Mouse (Mus musculus) layer of hippocampus, adult 9-11 months (tissue): ENCODE results near the gene Akna.

Experiments
- DNase-seq: peaks from one replicate; pipeline ENCODE4 v3.0.0; 2022

Gene Akna

DNA sequence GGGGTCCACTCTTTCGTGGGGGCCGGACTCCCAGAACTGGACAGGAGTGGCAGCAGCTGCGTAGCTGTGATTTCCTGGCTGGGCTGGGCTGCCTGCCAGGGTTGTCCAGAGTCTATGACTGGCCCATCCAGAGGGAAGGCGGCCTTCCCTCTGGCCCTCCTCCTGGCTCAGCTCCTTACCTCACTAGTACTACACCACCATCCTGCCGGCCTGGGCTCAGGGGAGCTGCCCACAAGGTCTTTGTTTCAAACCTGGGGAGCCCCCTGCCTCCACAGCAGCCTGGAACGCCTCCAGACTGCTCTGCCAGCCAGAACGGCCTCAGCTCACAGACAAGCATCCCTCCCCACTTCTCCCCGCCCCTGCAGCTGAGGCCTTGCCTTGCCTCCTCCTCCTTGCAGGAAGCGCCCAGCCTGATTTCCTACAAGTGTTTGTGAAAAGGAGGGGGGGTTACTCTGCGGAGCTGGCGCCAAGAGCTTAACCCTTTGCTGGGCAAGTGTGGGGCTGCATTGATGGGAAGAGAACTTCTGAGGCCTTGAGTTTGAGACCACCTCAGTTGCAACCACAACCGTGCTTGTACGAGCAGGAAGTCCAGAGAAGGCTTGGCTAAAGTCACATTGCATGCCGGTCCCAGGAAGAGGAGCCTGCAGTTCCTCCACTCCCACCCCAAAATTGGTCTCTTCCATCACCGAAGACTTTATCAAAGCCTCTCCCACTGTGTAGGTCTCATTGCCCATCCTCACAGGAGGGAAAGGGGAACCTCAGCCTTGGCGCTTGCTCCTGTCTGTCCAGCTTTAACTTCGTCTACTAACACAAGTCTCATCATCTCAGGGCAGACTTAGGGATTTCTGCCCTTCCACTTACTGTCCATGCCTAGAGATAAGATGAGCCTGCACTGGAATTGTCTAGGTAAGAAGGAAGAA, at the start of gene Akna:
TSS of gene Akna (minus strand) at position 315 of the 920 bp plus-strand sequence.
- peak; percentile 83 for DNase-seq

DNA sequence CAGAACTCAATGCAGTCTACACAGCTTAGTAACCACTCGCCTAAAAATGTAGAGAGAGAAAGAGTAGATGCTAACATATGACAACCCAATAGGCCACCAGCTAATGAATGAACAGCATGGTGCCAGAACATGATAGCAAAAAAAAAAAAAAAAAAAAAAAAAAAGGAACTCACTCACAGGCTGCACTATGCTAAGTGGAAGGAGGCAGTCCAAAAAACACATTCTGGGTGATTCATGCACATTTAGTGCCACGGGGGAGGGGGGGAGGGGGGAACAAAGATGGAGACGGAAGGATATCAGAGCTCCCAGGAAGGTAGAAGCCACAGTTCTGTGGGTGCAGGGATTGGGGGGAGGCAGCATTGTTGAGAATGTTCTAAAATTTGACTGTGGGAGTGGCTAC, 49.4 kb upstream of the Akna start:
- no peak for DNase-seq

DNA sequence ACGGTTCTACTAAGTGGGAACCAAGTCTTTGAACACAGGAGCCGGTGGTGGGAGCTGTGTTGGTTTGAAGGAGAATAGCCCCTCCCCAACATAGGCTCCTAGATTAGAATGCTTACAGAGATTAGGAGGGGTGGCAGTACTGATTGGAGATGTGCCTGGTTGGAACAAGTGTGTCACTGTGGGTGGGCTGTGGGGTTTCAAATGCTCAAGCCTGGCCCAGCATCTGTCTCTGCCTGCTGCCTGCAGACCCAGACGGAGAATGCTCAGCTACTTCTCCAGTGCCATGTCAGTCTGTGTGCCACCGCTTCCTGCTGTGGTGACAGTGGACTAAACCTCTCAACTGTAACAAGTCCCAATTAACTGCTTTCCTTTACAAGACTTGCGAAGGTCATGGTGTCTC, 47.4 kb upstream of the Akna start:
- no peak for DNase-seq

GRCm38 (mm10) chr4:63444362-63445066, 41.4 kb upstream of the Akna start:
- DNase-seq, result no peak

GRCm38 (mm10) chr4:63443101-63443500, 39.9 kb upstream of the Akna start:
- no peak for DNase-seq

DNA sequence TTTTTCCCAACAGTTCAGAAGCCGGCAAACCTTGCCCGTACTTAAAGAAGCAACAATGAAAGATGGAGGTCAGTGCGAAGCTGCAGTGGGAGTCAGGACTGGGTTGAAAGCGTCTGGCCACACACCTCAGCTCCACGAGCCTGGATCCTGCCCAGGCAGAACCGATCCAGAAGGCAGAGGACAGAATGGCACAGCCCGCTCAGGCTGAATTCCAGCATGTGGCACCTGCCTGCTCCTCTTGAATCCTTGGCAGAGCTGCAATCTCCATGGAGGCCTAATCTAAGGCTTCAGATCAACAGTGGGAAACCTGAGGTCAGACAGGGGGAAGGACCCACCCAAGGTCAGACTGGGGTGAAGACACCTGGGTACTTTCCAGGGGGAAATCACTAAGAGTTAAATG, 38.5 kb upstream of the Akna start:
- no peak for DNase-seq

DNA sequence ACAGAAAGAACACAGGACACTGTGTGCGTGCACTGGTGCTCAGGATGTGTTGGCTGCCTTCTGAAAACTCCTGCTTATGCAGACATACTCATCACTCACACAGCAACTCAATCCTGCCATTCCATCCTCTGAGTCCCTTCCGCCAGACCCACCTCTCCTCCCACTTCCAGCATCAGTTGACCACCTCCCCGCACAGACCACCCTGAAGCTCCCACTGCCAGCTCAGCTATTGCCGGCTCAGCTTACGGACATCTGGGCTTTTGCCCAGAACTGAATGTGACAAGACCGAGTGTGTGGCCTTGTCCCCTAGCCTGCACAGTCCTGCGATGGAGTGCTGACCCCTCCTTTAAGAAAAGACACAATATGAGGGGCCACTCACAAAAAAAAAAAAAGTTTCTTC, 37.1 kb upstream of the Akna start:
- DNase-seq, result no peak

GRCm38 (mm10) chr4:63437968-63438367, 34.8 kb upstream of the Akna start:
- no peak for DNase-seq

GRCm38 (mm10) chr4:63437119-63437815, 34.1 kb upstream of the Akna start:
- DNase-seq, result no peak

DNA sequence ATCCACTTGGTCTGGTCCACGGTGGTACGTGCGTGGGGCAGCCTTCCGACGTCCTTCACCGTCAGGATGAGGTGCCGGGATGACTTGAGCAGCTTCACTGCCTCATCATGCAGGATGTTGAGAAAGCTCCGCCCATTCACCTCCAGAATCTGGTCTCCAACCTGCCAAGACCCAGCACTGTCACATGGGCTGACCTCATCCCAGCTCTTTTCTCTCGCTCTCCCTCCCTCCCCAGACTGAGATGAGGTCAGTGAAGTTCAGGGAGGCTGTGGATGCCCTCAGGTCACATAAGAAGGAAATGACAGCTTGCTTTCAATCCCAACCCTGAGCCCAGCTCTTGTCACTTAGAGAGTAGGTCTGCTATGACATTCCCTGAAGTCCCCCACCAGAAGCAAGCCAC, 32.2 kb upstream of the Akna start:
- DNase-seq, result no peak

DNA sequence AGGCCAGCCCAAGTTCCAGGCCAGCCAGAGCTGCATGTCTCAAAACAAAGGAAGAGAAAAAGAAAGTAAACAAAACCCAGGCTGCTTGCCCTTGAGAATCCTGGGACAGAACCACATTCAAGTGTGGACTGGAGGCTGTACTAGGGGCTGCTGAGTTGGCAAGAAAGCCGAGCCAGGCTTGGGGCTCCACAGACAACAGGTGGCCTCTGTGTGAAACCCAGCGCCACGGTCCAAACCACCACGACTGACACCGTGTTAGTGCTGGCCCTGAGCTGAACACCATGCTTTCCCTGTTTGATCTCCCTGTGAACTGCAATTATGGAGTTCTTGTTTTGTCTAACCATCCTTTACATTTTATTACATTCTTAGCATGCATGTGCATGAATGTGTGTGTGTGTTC, 27.9 kb upstream of the Akna start:
- DNase-seq, result no peak

- no peak for DNase-seq
These were observed 27.2 kb upstream of the Akna start for GRCm38 (mm10) chr4:63430357-63430756.

- DNase-seq, result no peak
These were observed 23.2 kb upstream of the Akna start for GRCm38 (mm10) chr4:63426308-63426707.

GRCm38 (mm10) chr4:63423811-63424210, 20.7 kb upstream of the Akna start:
- no peak for DNase-seq

GRCm38 (mm10) chr4:63423231-63423630, 20.1 kb upstream of the Akna start:
- no peak for DNase-seq

GRCm38 (mm10) chr4:63420143-63420920, 17.2 kb upstream of the Akna start:
- DNase-seq, result no peak

DNA sequence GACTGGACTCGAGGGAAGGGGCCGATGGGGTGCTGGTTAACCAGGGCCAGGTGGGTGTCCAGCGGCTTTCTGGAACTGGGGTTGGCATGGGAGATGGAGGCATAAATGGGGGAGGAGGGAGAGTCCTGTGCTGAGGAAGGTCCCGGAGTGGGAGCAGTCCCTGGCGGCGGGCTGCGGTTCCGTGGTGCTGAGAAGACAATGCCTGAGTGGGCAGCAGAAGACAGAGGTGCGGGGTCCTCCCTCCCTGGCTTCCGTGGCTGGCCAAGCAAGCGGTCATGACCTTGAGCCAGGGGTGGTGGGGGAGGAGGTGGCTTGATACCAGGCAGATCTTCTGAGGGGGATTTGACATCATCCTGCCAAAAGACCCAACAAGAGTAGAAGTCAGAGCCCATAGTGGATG, 15.1 kb upstream of the Akna start:
- no peak for DNase-seq

DNA sequence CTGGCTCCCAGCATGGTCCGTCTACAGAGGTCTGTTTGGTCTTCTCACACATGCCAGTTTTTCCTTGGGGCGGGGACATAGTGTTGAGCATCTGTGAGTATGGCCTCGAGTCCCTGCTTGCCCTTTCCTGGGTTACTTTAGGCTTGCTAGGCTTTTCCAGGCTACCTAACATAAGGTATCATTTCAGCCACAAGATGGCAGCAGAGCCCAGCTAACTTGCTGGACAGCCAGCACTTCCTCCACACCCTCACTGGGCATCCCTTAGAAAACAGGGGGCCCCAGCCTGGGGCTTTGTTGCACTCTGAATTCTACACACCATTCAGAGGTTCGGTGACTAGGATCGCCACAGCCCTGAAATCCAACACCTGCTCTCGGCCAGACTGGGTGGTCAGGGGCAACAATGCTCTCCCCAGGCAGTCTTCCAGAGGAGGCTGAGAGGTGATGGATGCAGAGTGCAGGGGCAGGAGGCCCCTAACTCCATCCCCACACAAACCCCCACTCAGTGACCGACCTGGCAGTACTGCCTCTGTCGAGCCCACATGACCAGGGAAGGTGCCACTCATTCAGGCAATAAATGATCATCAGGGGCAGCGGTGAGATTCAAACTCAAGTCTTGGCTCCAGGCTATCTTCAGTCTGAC, 14.3 kb upstream of the Akna start:
- DNase-seq, result peak; percentile 68

DNA sequence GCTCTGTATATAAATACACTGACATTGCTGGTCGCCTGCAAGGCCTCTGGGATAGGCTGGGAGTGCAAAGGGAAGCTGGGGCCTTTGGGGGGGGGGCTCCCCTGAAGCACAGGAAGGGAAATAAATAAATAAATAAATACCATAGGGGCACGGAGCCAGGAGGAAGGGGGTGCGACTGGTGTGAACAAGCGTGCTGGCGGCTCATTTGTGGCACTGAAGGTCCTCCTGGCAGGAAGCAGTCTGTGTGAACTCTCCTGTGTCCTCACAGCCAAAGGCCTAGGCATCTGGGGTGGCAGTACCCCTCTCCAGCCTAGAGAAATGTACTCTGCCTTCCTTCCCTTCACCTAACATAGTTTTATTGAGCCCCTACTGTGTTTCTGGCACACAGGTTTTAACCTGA, 11.8 kb upstream of the Akna start:
- no peak for DNase-seq

GRCm38 (mm10) chr4:63411222-63411621, 8.1 kb upstream of the Akna start:
- no peak for DNase-seq

DNA sequence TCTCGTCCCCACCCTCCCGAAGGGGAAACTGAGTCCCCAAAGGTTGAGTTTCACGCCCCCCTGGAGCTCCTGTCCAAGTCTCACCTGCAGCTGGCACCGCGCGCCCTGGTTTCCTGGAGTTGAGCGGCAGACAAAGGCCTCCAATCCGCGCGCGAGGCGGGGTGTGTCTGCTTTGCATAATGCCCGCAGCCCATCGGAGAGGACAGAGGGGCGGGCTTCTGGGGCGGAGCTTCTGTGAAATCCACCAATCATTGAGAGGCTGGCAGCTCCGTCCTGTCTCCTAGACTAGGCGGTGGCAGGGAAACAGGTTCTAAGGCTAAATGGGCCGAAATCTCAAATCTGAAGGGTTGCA, 7.4 kb upstream of the Akna start:
- DNase-seq, result peak; percentile 91

GRCm38 (mm10) chr4:63409908-63410582, 6.9 kb upstream of the Akna start:
- DNase-seq, result no peak
